Mouse (Mus musculus): Measurements from ENCODE around the gene Ttll8. TPM values are rescaled to one million over a fixed set of nuclear protein-coding genes. Genes with fewer than 3 reads are reported as not detected.

The Ttll8 gene
- polyA plus RNA-seq, 1 experiment from 2014 or later = not detected

DNA sequence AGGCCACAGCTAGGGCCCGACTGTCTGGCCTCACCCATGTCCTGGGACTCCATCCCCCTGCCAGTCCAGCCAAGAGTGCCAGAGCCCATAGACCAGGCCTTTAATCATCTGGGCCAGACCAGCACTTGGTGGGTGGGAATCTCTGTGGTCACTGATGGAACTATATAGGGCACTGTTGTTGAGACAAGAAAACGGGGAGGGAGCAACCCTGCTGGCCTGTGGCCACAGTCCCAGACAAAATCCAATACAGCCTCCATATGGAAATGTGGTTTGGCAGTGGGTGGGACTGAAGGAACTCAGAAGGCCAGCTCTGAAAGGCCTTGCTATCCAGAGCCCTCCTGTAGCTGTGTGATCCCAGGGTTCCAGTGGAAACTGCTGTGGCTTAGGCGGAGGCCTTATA lies 65.2 kb downstream of the Ttll8 start:
- Histone ChIP-seq H3K4me3 (ENCODE audit: low read depth, low read length) (no peak overlapping the region), H3K9me3 (ENCODE audit: control insufficient read depth, low read length) (no peaks in the 10 kb centered on the region), H3K9ac (ENCODE audit: low read length) (no peak overlapping the region), H3K27ac (replicated peaks; ENCODE audit: low read depth, low read length) (no peak overlapping the region), H3K4me1 (ENCODE audit: control insufficient read depth, insufficient read depth, low read length) (0 out of 2 replicates have a peak, but pooled peaks cover 3% of the 10 kb centered on the region), H3K4me2 (ENCODE audit: low read depth, severe bottlenecking) (no peak overlapping the region), H3K27me3 (ENCODE audit: control insufficient read depth, insufficient read depth, low read length) (peaks cover 4% of the 10 kb centered on the region; the same call in 1 of the 2 replicates), H3K36me3 (ENCODE audit: control insufficient read depth, insufficient read depth, low read length) (no peaks in the 10 kb centered on the region)
- DNase-seq (ENCODE audit: low spot score) = no peak
- WGBS = 89% methylated on average over 3 of the region's 3 CpGs
- no peak for ATAC-seq (ENCODE audit: insufficient number of reproducible peaks, low FRiP score, low TSS enrichment, low read depth)

DNA sequence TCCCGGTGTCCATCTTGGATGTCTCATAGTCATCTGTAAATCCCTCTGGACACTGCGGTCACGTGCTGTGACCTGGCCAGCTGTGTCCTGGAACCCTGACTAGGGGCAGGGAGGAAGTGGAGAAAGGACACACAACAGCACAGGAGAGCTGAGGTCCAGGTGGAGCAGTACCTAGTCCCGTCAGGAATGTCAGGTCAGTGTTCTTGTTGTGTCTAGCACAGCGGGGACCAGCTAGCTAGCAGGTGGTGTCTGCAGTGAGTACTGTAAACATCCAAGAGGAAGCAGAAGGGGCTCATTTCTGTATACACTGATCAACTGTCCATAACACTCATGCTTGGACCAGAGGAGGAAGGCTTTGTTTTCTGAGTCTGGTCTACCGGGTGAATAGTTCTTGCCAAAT lies 68.8 kb downstream of the Ttll8 start:
- no peak overlapping the region for H3K9ac ChIP-seq (ENCODE audit: low read length)
- H3K27me3 ChIP-seq (ENCODE audit: control insufficient read depth, insufficient read depth, low read length) = peaks cover 4% of the 10 kb centered on the region; the same call in 1 of the 2 replicates
- no peaks in the 10 kb centered on the region for H3K9me3 ChIP-seq (ENCODE audit: control insufficient read depth, low read length)
- no peak overlapping the region for H3K4me3 ChIP-seq (ENCODE audit: low read depth, low read length)
- ATAC-seq (ENCODE audit: insufficient number of reproducible peaks, low FRiP score, low TSS enrichment, low read depth) (no peak), DNase-seq (ENCODE audit: low spot score) (no peak)
- no peaks in the 10 kb centered on the region for H3K36me3 ChIP-seq (ENCODE audit: control insufficient read depth, insufficient read depth, low read length)
- no peak overlapping the region for H3K4me2 ChIP-seq (ENCODE audit: low read depth, severe bottlenecking)
- 93% methylated on average over 6 of the region's 6 CpGs for WGBS
- H3K4me1 ChIP-seq (ENCODE audit: control insufficient read depth, insufficient read depth, low read length) = 0 out of 2 replicates have a peak, but pooled peaks cover 3% of the 10 kb centered on the region
- no peak overlapping the region for H3K27ac ChIP-seq (replicated peaks; ENCODE audit: low read depth, low read length)

DNA sequence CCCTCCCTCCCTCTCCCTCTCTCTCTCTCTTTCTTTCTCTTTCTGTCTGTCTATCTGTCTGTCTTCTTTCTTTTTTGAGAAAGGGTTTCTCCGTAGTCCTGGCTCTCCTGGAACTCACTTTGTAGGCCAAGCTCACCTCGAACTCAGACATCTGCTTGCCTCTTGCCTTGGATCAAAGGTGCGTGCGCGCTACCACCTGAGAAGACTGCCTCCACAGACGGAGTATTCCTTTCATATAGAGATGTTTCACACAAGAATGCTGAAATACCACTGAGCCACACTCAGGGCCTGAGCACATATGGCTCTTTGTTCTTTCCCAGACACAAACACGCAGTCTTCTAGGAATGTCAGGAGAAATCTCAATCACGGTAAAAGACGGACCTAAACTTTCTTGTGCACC lies 70.9 kb downstream of the Ttll8 start:
- no peak for DNase-seq (ENCODE audit: low spot score)
- no peaks in the 10 kb centered on the region for H3K9me3 ChIP-seq (ENCODE audit: control insufficient read depth, low read length)
- WGBS = 86% methylated on average over 9 of the region's 9 CpGs
- H3K27ac ChIP-seq (replicated peaks; ENCODE audit: low read depth, low read length) = no peak overlapping the region
- no peaks in the 10 kb centered on the region for H3K36me3 ChIP-seq (ENCODE audit: control insufficient read depth, insufficient read depth, low read length)
- no peaks in the 10 kb centered on the region for H3K27me3 ChIP-seq (ENCODE audit: control insufficient read depth, insufficient read depth, low read length)
- H3K4me1 ChIP-seq (ENCODE audit: control insufficient read depth, insufficient read depth, low read length) = 0 out of 2 replicates have a peak, but pooled peaks cover 3% of the 10 kb centered on the region
- no peak overlapping the region for H3K9ac ChIP-seq (ENCODE audit: low read length)
- no peak for ATAC-seq (ENCODE audit: insufficient number of reproducible peaks, low FRiP score, low TSS enrichment, low read depth)
- H3K4me2 ChIP-seq (ENCODE audit: low read depth, severe bottlenecking) = no peak overlapping the region
- H3K4me3 ChIP-seq (ENCODE audit: low read depth, low read length) = no peak overlapping the region

DNA sequence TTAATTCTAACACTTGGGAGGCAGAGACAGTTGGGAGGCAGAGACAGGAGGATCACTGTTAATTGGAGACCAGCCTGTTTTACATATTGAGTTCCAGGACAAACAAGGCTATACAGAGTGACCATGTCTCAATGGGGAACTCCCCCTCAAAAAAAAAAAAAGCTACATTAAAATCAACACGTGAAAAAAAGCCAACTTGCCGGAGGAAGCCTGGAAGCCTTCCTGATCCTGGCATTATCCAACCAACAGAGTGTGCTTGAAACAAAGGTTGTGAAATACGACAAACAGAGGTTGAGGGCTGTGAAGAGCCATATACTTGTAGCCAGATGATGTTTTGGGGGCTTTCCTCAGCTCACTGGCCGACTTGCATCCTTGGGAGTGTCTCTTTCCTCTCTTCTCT lies 71.4 kb downstream of the Ttll8 start:
- Histone ChIP-seq H3K4me3 (ENCODE audit: low read depth, low read length) (no peak overlapping the region), H3K4me2 (ENCODE audit: low read depth, severe bottlenecking) (no peak overlapping the region), H3K9me3 (ENCODE audit: control insufficient read depth, low read length) (no peaks in the 10 kb centered on the region), H3K27ac (replicated peaks; ENCODE audit: low read depth, low read length) (no peak overlapping the region), H3K9ac (ENCODE audit: low read length) (no peak overlapping the region), H3K4me1 (ENCODE audit: control insufficient read depth, insufficient read depth, low read length) (0 out of 2 replicates have a peak, but pooled peaks cover 3% of the 10 kb centered on the region), H3K27me3 (ENCODE audit: control insufficient read depth, insufficient read depth, low read length) (no peaks in the 10 kb centered on the region), H3K36me3 (ENCODE audit: control insufficient read depth, insufficient read depth, low read length) (no peaks in the 10 kb centered on the region)
- ATAC-seq (ENCODE audit: insufficient number of reproducible peaks, low FRiP score, low TSS enrichment, low read depth) = no peak
- no peak for DNase-seq (ENCODE audit: low spot score)
- WGBS = 78% methylated on average over 4 of the region's 4 CpGs

DNA sequence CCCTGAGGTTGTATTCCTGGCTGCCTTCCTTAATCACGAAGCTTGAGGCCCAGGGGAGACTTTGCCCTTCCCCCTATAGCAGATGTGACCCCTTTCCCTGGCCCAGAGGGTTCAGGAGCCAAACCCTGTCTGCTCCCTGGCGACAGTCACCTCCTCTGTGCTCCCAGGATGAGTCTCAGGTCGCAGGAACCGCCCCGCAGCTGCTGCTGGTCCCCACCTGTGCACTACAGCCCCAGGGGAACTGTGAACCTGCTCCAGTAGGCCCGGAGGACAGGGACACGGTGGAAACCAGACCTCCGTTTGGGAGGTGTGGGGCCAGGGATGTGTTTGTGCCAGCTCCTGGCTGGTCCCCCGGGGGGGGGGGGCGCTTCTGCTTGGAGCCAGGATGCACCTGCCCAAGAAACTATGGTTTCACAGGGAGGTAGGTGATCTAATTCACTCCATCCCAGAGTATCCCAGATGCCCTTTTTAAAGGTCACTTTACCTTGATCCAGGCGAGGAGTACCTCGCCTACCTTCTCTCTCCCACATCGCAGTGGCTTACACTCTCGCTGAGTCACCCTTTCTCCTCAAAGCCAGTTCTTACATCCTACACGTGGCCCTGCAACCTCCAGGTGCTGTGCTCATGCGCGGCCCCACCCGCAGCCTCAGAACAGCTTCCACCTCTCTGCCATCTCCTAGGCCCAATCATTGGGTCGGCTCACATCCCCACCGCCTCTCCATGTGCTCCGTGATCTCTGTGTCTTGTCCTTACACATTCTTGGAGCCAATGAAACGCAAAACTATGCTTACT lies 72.8 kb downstream of the Ttll8 start:
- no peak for ATAC-seq (ENCODE audit: insufficient number of reproducible peaks, low FRiP score, low TSS enrichment, low read depth)
- H3K4me2 ChIP-seq (ENCODE audit: low read depth, severe bottlenecking) = no peak overlapping the region
- no peak overlapping the region for H3K4me3 ChIP-seq (ENCODE audit: low read depth, low read length)
- 0 out of 2 replicates have a peak, but pooled peaks cover 3% of the 10 kb centered on the region for H3K4me1 ChIP-seq (ENCODE audit: control insufficient read depth, insufficient read depth, low read length)
- no peak overlapping the region for H3K27ac ChIP-seq (replicated peaks; ENCODE audit: low read depth, low read length)
- peak overlapping the region; percentile 27; the same call in 1 of the 2 replicates for H3K9ac ChIP-seq (ENCODE audit: low read length)
- no peaks in the 10 kb centered on the region for H3K27me3 ChIP-seq (ENCODE audit: control insufficient read depth, insufficient read depth, low read length)
- no peaks in the 10 kb centered on the region for H3K36me3 ChIP-seq (ENCODE audit: control insufficient read depth, insufficient read depth, low read length)
- H3K9me3 ChIP-seq (ENCODE audit: control insufficient read depth, low read length) = no peaks in the 10 kb centered on the region
- 62% methylated on average over 22 of the region's 22 CpGs for WGBS
- no peak for DNase-seq (ENCODE audit: low spot score)

DNA sequence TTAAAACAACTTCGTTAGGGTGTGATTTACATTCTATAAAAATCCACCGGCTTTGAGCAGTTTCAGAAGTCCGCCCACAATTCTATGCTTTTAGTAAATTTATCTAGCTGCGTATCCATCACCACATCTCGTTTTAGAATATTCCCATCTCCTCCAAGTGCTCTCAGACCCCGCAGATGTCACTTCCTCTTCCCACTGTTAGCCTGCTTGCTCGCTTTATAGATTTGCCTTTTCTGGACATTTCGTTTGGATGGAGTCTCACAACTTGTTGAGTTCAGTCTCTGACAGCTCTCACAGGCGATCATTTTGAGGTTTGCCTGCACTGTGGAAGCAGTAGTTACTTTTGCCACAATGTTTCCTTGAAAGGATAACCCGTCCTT lies 77.2 kb downstream of the Ttll8 start:
- Histone ChIP-seq H3K9ac (ENCODE audit: low read length) (no peak overlapping the region), H3K4me3 (ENCODE audit: low read depth, low read length) (no peak overlapping the region), H3K36me3 (ENCODE audit: control insufficient read depth, insufficient read depth, low read length) (no peaks in the 10 kb centered on the region), H3K27ac (replicated peaks; ENCODE audit: low read depth, low read length) (no peak overlapping the region), H3K4me2 (ENCODE audit: low read depth, severe bottlenecking) (no peak overlapping the region), H3K4me1 (ENCODE audit: control insufficient read depth, insufficient read depth, low read length) (0 out of 2 replicates have a peak, but pooled peaks cover 3% of the 10 kb centered on the region), H3K9me3 (ENCODE audit: control insufficient read depth, low read length) (no peaks in the 10 kb centered on the region), H3K27me3 (ENCODE audit: control insufficient read depth, insufficient read depth, low read length) (no peaks in the 10 kb centered on the region)
- no peak for DNase-seq (ENCODE audit: low spot score)
- ATAC-seq (ENCODE audit: insufficient number of reproducible peaks, low FRiP score, low TSS enrichment, low read depth) = no peak
- WGBS = 81% methylated on average over 10 of the region's 10 CpGs

DNA sequence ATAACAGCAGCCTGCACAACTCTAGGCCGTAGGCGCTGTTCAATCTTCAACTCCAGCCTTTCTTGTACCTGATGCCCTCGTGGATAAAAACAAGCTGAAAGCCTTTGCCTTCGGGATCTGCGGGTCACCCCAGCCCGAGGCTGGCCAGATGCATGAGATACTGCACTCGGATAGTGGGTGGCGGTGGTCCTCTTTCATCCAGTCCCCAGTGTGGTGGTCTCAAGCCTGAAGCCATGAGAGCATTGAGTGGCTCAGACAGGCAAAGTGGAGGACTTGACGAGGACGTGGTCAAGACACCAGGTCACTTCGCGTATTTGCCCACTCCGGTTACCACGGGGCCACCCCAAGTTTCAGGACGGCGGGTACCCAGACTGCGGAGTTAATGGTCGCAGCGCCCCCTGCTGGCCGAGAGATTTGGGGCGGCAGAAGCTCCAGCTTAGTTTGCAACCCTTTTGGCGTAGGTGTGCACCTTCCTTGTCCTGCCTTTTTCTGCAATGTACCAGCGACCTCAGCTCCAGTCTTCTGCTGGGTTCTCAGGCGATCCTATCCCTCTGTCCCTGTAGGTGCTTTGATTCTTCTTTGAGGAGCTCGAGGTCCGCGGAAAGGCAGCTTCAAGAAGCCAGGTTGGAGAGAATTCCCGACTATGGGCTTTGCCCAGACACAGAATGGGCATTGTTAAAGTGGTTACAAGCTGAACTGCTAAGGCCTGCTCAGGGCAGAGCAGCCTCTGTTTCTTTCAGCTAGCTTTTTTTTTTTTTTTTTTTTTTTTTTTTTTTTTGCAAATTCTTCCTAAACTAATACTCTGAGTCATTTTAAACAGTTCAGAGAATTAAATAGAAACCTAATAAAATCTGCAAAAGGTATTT lies 77.8 kb downstream of the Ttll8 start:
- no peak overlapping the region for H3K9ac ChIP-seq (ENCODE audit: low read length)
- H3K4me3 ChIP-seq (ENCODE audit: low read depth, low read length) = no peak overlapping the region
- ATAC-seq (ENCODE audit: insufficient number of reproducible peaks, low FRiP score, low TSS enrichment, low read depth) = peak; percentile 67

DNA sequence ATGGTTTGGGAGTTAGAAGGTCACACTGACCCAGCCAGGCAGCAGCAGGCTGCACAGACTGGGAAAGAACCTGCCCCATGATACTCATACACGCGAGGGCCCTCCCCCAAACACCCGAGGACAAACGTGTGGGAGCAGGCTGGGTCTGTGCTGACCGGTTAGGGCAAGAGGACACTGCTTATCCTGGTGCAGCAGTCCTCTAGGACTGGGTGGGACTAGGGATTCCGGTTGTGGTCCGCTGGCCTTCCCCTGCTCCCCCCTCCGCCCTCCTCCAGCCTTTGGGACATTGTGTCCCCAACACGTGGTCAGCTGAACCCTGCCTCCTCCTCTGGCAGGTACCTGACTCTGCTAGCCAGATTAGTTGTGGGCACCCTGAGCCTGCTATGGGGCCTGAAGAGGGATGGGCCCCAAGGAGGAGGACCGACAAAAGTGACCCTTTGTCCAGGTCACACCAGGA lies 78.6 kb downstream of the Ttll8 start:
- Histone ChIP-seq H3K36me3 (ENCODE audit: control insufficient read depth, insufficient read depth, low read length) (no peaks in the 10 kb centered on the region), H3K9ac (ENCODE audit: low read length) (no peak overlapping the region), H3K4me2 (ENCODE audit: low read depth, severe bottlenecking) (no peak overlapping the region), H3K9me3 (ENCODE audit: control insufficient read depth, low read length) (no peaks in the 10 kb centered on the region), H3K27me3 (ENCODE audit: control insufficient read depth, insufficient read depth, low read length) (no peaks in the 10 kb centered on the region), H3K27ac (replicated peaks; ENCODE audit: low read depth, low read length) (no peak overlapping the region), H3K4me1 (ENCODE audit: control insufficient read depth, insufficient read depth, low read length) (no peaks in the 10 kb centered on the region), H3K4me3 (ENCODE audit: low read depth, low read length) (no peak overlapping the region)
- ATAC-seq (ENCODE audit: insufficient number of reproducible peaks, low FRiP score, low TSS enrichment, low read depth) (peak; percentile 22; the same call in 1 of the 2 replicates), DNase-seq (ENCODE audit: low spot score) (no peak)
- WGBS = 36% methylated on average over 10 of the region's 10 CpGs

More for the DNA sequence above, 77.8 kb downstream of the Ttll8 start:
- Histone ChIP-seq H3K9me3 (ENCODE audit: control insufficient read depth, low read length) (no peaks in the 10 kb centered on the region), H3K4me1 (ENCODE audit: control insufficient read depth, insufficient read depth, low read length) (0 out of 2 replicates have a peak, but pooled peaks cover 3% of the 10 kb centered on the region), H3K36me3 (ENCODE audit: control insufficient read depth, insufficient read depth, low read length) (no peaks in the 10 kb centered on the region), H3K4me2 (ENCODE audit: low read depth, severe bottlenecking) (no peak overlapping the region), H3K27me3 (ENCODE audit: control insufficient read depth, insufficient read depth, low read length) (no peaks in the 10 kb centered on the region), H3K27ac (replicated peaks; ENCODE audit: low read depth, low read length) (no peak overlapping the region)
- WGBS = 11% methylated on average over 28 of the region's 28 CpGs
- peak; percentile 89 for DNase-seq (ENCODE audit: low spot score)

All from limb, embryonic 11.5 days (tissue).